Mouse (Mus musculus) left cerebral cortex, postnatal 10 days (tissue): ENCODE measurements around the gene Rab20. TPM values are rescaled to one million over a fixed set of nuclear protein-coding genes. Genes with fewer than 3 reads are reported as not detected.

Experiments
- DNase-seq, 2 experiments: peaks; one replicate each; pipeline ENCODE4 v3.0.0; 2021 to 2022; ENCODE audit warnings: low spot score in 2 of 2, mixed read lengths in 1 of 2; ENCODE audit errors: extremely low spot score in 1 of 2
- intact Hi-C: fragments of 180-260 bp; cut with DNase I; formaldehyde crosslinking; loops from one replicate; pipeline ENCODE4 v1.15.1; 2025
- total RNA-seq, 2 experiments: library from RNA; stranded (reverse); gene quantifications; 2 replicates each; pipeline ENCODE4 v1.2.3; 2021

Rab20 gene
- total RNA-seq, 2 experiments from 2014 or later = 0.64 to 0.67 TPM

GRCm38 (mm10) chr8:11421968-11422367 is 56.5 kb downstream of the Rab20 start:
- DNase-seq = no peak
- intact Hi-C loops = loop anchor here (10.0 kb wide), 1 partner anchor 193 kb away; no protein-coding TSS in a partner anchor

DNA sequence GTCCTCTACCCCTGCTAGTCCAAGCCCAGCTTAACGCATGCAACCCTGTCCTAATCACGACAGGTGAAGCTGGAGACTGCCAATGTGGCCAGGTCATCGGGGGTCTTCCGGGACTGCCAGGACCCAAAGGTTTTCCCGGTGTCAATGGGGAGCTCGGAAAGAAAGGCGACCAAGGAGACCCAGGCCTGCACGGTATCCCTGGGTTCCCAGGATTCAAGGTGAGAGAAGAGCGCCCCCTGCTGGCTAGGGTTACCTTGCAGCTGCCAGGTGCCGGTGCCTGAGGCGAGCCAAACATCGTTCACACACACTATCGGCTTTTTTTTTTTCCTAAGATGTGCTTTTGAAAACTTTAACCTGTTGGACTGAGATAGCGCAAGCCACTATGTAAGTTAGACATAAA is 57.4 kb downstream of the Rab20 start:
- intact Hi-C loops = loop anchor here (10.0 kb wide), 1 partner anchor 194 kb away; no protein-coding TSS in a partner anchor
- peak in 1 of 2 experiments; percentile 65 for DNase-seq

GRCm38 (mm10) chr8:11419645-11420044 is 58.9 kb downstream of the Rab20 start:
- peak; percentile 44 to 66 for DNase-seq
- intact Hi-C loops = loop anchor here (10.0 kb wide), 1 partner anchor 195 kb away; no protein-coding TSS in a partner anchor

DNA sequence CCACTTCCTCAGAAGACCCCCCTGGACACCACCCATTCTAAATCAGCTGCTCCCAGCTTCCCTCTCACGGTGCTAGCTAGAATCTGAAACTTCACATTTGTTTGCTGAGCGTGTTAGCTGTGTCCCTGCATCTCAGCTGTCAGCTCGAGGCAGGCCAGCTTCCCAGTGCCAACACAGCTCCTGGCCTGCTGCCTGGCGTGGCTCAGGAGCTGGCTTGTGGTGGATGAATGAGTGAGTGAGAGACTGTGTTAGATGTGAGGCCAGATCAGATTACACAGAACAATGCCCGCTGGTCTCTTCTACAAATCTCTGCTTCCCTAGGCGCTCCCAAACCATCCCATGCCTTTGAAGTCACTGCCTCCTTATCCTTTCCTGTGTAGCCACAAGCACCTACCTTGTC is 59.3 kb downstream of the Rab20 start:
- peak; percentile 78 to 84 for DNase-seq
- intact Hi-C loops = no loop called here

DNA sequence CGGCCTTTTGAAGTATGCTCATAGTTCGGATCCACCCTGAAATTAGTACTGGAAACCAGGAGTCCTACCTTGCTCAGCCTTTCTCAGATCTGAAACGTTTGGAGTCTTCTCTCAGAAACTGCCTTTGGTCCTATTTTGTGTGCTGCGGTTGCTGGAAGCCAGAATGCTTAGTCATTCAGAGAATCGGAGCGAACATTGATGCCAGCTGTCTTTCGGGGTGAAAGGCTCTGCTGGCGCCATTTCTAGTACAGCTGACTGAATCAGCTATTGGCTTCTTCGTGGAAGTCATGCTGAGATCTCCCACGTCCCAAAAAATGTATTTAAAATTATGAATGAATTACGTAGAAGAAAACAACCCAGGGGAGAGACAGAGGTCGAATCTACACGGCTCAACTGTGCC is 60.7 kb downstream of the Rab20 start:
- intact Hi-C loops = no loop called here
- DNase-seq = no peak

DNA sequence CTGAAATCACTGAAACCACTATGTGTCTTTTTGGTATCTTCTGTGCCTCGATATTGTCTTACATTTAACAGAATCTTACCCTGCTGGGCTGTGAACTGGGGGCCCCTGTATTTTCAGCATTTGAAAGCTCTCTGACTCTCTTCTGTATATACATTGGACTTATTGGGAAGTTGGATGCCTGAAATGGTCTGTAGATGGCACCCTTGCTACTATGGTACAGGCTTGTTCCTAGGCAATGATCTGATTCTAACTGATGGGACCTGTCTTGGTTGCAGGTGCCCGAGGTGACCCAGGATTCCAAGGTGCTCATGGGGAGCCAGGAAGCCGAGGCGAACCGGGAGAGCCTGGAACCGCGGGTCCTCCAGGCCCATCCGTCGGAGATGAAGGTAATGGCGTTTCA is 63.4 kb downstream of the Rab20 start:
- intact Hi-C loops = no loop called here
- DNase-seq = no peak

DNA sequence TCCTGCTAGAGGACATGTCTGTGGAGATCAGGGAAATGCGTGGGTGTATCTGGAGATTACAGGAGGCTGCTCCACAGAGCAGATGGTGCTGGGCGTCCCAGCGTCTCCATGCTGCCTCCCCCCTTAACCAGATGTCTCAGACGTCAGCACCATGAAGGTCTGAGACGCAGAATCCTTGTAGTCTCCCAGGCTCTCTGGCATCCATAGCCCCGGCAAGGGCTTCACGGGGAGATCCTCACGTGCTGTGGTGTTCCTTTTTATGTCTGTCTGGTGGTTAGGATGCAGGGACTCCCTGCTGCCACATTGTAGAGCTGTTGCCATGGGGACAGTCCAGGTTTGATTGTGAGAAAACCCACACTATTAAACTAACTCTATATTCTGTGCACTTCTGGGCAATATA is 64.2 kb downstream of the Rab20 start:
- DNase-seq = peak in 1 of 2 experiments; percentile 59
- intact Hi-C loops = loop anchor here (5.0 kb wide), 1 partner anchor 162 kb away; no protein-coding TSS in a partner anchor

- DNase-seq = no peak
- intact Hi-C loops = loop anchor here (5.0 kb wide), 1 partner anchor 160 kb away; no protein-coding TSS in a partner anchor
Measured at GRCm38 (mm10) chr8:11412450-11412849, 66.1 kb downstream of the Rab20 start.

GRCm38 (mm10) chr8:11411504-11412124 is 66.9 kb downstream of the Rab20 start:
- DNase-seq = peak in 1 of 2 experiments; percentile 54
- intact Hi-C loops = loop anchor here (5.0 kb wide), 1 partner anchor 159 kb away; no protein-coding TSS in a partner anchor

DNA sequence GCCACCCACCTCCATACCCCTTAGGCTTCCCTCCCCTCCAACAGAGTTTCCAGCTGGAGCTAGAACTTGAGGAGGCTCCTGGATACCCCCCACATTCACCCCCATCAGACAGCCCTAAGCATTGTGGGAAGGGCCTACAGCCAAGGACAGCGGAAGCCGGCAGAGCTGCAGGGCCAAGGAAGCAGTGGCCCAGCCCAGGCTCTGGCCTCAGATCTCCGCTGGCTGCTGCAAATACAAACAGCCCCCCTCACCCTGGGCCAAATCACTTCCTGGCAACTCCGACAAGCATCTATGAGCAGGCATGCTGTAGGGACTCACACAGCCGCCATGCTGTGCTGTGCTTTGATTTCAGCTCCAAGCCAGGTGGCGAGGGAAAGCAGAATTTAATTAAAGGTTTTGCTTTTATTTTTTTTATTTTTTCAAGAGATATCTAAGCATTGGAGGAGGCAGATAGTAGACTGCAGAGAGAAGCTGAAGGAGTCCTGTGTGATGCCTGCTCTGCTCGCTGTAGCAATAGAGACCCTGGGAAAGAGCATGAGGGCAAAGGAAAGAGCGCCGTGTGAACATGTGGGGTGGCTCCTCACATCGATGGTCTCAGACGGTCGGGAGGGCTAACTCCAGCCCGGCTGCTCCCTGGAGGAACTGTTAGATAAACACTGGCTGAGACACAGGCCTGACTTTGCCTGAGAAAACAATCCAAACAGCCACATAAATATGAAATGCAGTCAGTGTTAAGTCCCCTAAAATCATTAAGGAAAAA is 72.6 kb downstream of the Rab20 start:
- peak; percentile 67 to 91 for DNase-seq
- intact Hi-C loops = no loop called here

- DNase-seq = peak in 1 of 2 experiments; percentile 62
- intact Hi-C loops = no loop called here
Measured at GRCm38 (mm10) chr8:11404614-11405013, 73.9 kb downstream of the Rab20 start.

DNA sequence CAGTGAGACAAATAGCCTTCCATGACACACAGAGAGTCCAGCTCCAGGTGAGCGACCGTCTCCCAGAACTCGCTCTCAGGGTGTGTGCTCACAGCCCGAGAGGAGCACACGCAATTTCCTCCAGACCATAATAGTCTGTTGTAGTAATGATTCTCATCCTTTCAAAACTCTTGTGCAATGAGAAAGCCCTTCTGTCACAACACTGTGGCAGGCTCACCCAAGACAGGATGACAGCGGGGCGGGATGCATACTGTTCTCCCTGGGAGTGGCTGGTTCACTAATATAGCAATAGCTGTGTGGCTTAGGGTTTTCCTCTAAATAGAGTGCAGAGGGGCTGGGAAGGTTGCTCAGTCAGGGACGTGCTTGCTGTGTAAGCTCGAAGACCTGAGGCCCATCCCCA is 74.7 kb downstream of the Rab20 start:
- no peak for DNase-seq
- intact Hi-C loops = no loop called here

Other genes starting within 250 kb of the Rab20 start
- gene Col4a2, start 165.9 kb downstream of the Rab20 start, total RNA-seq = 10 to 100 TPM; 76.7 to 80.6 TPM
- gene Col4a1, start 165.9 kb downstream of the Rab20 start, total RNA-seq = 100 to 1,000 TPM; 115 to 123 TPM
- gene Naxd, start 18.8 kb upstream of the Rab20 start, total RNA-seq = 10 to 100 TPM; 55.8 to 60.0 TPM
- gene Cars2, start 72.1 kb upstream of the Rab20 start, total RNA-seq = 10 to 100 TPM; 22.5 to 24.5 TPM
- gene Ing1, start 76.9 kb upstream of the Rab20 start, total RNA-seq = 10 to 100 TPM; 36.1 to 40.2 TPM
- gene Ankrd10, start 157.0 kb upstream of the Rab20 start, total RNA-seq = 10 to 100 TPM; 62.8 to 64.7 TPM
- gene 1700016D06Rik, start 222.4 kb upstream of the Rab20 start, total RNA-seq = not detected
- gene Arhgef7, start 249.0 kb upstream of the Rab20 start, total RNA-seq = 100 to 1,000 TPM; 182 to 189 TPM